In the genomic region with DNA sequence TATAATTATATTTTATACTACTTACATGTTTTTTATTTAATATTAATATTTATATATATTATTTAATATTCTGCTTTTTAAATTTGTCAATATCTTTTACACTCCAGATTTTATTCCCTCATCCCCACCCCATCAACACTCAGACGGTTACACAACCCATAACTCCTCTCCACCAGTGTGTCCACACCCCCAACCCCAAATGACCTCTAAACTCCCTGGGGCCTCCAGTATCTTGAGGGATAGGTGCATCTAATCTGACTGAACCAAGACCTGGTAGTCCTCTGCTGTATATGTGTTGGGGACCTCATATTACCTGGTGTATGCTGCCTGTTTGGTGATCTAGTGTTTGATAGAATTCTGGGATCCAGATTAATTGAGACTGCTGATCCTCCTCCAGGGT, we compare ENCODE assay signal across 14 mouse cellular contexts. TPM values are rescaled to one million over a fixed set of nuclear protein-coding genes. Genes with fewer than 3 reads are reported as not detected.
A peak's percentile ranks its signal among the peaks of the same experiment; 100 is the strongest.
ATAC-seq lines count a peak whose summit lies in the region.
"Not testable (repeated sequence)": the region's sequence is repeated elsewhere in the genome, so short reads cannot be mapped to it uniquely, and the experiment has no call there.
"Had no signal": no experiment of that assay in that cellular context is flagged by ENCODE, and none has a peak within 500 bp of the region (broad histone marks: within the 10 kb centered on the region; RNA-seq: fewer than 3 reads in every experiment).

No protein-coding gene starts in this region.

- not testable (repeated sequence) for H3K36me3 ChIP-seq in forebrain, embryonic 12.5 days (replicated peaks); heart, embryonic 12.5 days; kidney, embryonic 14.5 days (ENCODE audit: control insufficient read depth, insufficient read depth, low read length); limb, embryonic 13.5 days; midbrain, embryonic 12.5 days; stomach, embryonic 15.5 days

- peaks cover 51% of the 10 kb centered on the region for H3K9me3 ChIP-seq in forebrain, embryonic 12.5 days
- peaks cover 36% of the 10 kb centered on the region for H3K9me3 ChIP-seq in heart, embryonic 12.5 days (replicated peaks)
- H3K9me3 ChIP-seq in kidney, embryonic 14.5 days (ENCODE audit: control insufficient read depth, low read length) = peaks cover 17% of the 10 kb centered on the region
- peaks cover 42% of the 10 kb centered on the region for H3K9me3 ChIP-seq in limb, embryonic 13.5 days
- H3K9me3 ChIP-seq in midbrain, embryonic 12.5 days = peaks cover 48% of the 10 kb centered on the region
- not testable (repeated sequence) for H3K9me3 ChIP-seq in stomach, embryonic 15.5 days

- H3K27ac ChIP-seq in forebrain, embryonic 12.5 days; heart, embryonic 12.5 days (ENCODE audit: poor library complexity, severe bottlenecking); kidney, embryonic 14.5 days (ENCODE audit: low read depth, low read length); limb, embryonic 13.5 days; midbrain, embryonic 12.5 days (replicated peaks); stomach, embryonic 15.5 days: not testable (repeated sequence)

- H3K4me1 ChIP-seq in forebrain, embryonic 12.5 days; heart, embryonic 12.5 days (replicated peaks); kidney, embryonic 14.5 days (ENCODE audit: control insufficient read depth, insufficient read depth, low read length); limb, embryonic 13.5 days; midbrain, embryonic 12.5 days; stomach, embryonic 15.5 days: not testable (repeated sequence)

- H3K27me3 ChIP-seq in forebrain, embryonic 12.5 days; heart, embryonic 12.5 days (replicated peaks); kidney, embryonic 14.5 days (ENCODE audit: control insufficient read depth, insufficient read depth, low read length); limb, embryonic 13.5 days; midbrain, embryonic 12.5 days; stomach, embryonic 15.5 days (replicated peaks): not testable (repeated sequence)

- H3K4me3 ChIP-seq in forebrain, embryonic 12.5 days (replicated peaks); heart, embryonic 12.5 days; kidney, embryonic 14.5 days (ENCODE audit: low read length); limb, embryonic 13.5 days; midbrain, embryonic 12.5 days; stomach, embryonic 15.5 days (replicated peaks): not testable (repeated sequence)

- ATAC-seq in forebrain, embryonic 12.5 days (ENCODE audit: low FRiP score) = 0 out of 2 replicates have a peak, but pooled peaks have one; percentile 45
- peak; percentile 19; the same call in 1 of the 2 replicates for ATAC-seq in heart, embryonic 12.5 days (ENCODE audit: insufficient number of reproducible peaks, low FRiP score)
- 0 out of 2 replicates have a peak, but pooled peaks have one; percentile 28 for ATAC-seq in kidney, embryonic 14.5 days (ENCODE audit: low FRiP score, low TSS enrichment)
- peak; percentile 33; the same call in 1 of the 2 replicates for ATAC-seq in limb, embryonic 13.5 days (ENCODE audit: low FRiP score, low read depth)
- peak; percentile 24; the same call in 1 of the 2 replicates for ATAC-seq in midbrain, embryonic 12.5 days (ENCODE audit: low FRiP score, low read depth)
- ATAC-seq in stomach, embryonic 15.5 days (ENCODE audit: insufficient read depth, low FRiP score, low read depth) = peak; percentile 36; the same call in 1 of the 2 replicates

- not testable (repeated sequence) for H3K9ac ChIP-seq in forebrain, embryonic 12.5 days; heart, embryonic 12.5 days; kidney, embryonic 14.5 days (ENCODE audit: low read depth, low read length); limb, embryonic 13.5 days; midbrain, embryonic 12.5 days (replicated peaks); stomach, embryonic 15.5 days

- 84% methylated on average over 1 of the region's 1 CpGs for WGBS in forebrain, embryonic 12.5 days
- 74% methylated on average over 1 of the region's 1 CpGs for WGBS in heart, embryonic 12.5 days
- 89% methylated on average over 1 of the region's 1 CpGs for WGBS in kidney, embryonic 14.5 days
- WGBS in limb, embryonic 13.5 days = 86% methylated on average over 1 of the region's 1 CpGs
- WGBS in midbrain, embryonic 12.5 days = 88% methylated on average over 1 of the region's 1 CpGs
- 90% methylated on average over 1 of the region's 1 CpGs for WGBS in stomach, embryonic 15.5 days

- H3K4me2 ChIP-seq in forebrain, embryonic 12.5 days; heart, embryonic 12.5 days; kidney, embryonic 14.5 days (replicated peaks; ENCODE audit: low read depth, low read length); limb, embryonic 13.5 days (replicated peaks); midbrain, embryonic 12.5 days (replicated peaks); stomach, embryonic 15.5 days: not testable (repeated sequence)

RNA-seq across cellular contexts. Expression of gene Prl2c3, which starts 44.8 kb away (rescaled TPM):
- polyA plus RNA-seq in forebrain, embryonic 12.5 days (2016; fragmentation: Nextera tagmentation; extraction: Ambion mirVana) = not detected in 2 replicates
- 0.82 and 0.94 TPM in 2 replicates for polyA plus RNA-seq in heart, embryonic 12.5 days (2016; fragmentation: Nextera tagmentation; extraction: Ambion mirVana)
- polyA plus RNA-seq in kidney, embryonic 14.5 days (2014; fragmentation: Nextera tagmentation; extraction: Ambion mirVana) = 0.69 and 0.97 TPM in 2 replicates
- not detected in 2 replicates for polyA plus RNA-seq in limb, embryonic 13.5 days (2015; fragmentation: Nextera tagmentation; extraction: Ambion mirVana)
- 0.94 TPM in 1 of 2 replicates, not detected in the other for polyA plus RNA-seq in midbrain, embryonic 12.5 days (2016; fragmentation: Nextera tagmentation; extraction: Ambion mirVana)
- 0.39 TPM in 1 of 2 replicates, not detected in the other for polyA plus RNA-seq in stomach, embryonic 15.5 days (2015; fragmentation: Nextera tagmentation; extraction: Ambion mirVana)
- polyA plus RNA-seq: adrenal gland, adult 2 months; embryonic facial prominence, embryonic 15.5 days; erythroblast, embryonic 14.5 days; forebrain, embryonic 10.5 days; forebrain, postnatal 0 days; gonadal fat pad, adult 2 months; heart, embryonic 14.5 days; hindbrain, embryonic 12.5 days had no signal
